Mouse (Mus musculus) neural tube, embryonic 14.5 days (tissue): Measurements from ENCODE around the gene Gak. TPM values are rescaled to one million over a fixed set of nuclear protein-coding genes. Genes with fewer than 3 reads are reported as not detected.
A peak's percentile ranks its signal among the peaks of the same experiment; 100 is the strongest.

ENCODE experiments used
- ATAC-seq: fragments of 200-750 bp; cut with Nextera tagmentation; 2 replicates; pipeline ENCODE4 v1.8.0; 2017; ENCODE audit warnings: low read depth, mild to moderate bottlenecking, moderate TSS enrichment, moderate library complexity
- H3K27ac ChIP-seq: fragments of 300-500 bp; sonication (generic); 2 replicates; pipeline ENCODE4 v1.5.1; 2014; ENCODE audit warnings: low read depth, mild to moderate bottlenecking, control low read depth, low read length, moderate library complexity, mixed read lengths
- H3K27me3 ChIP-seq: fragments of 300-500 bp; sonication (generic); 2 replicates; pipeline ENCODE4 v1.6.1; 2014; ENCODE audit warnings: low read length; ENCODE audit not compliant: control insufficient read depth, insufficient read depth
- H3K36me3 ChIP-seq: fragments of 300-500 bp; sonication (generic); 2 replicates; pipeline ENCODE4 v1.6.1; 2014; ENCODE audit warnings: low read length, mixed read lengths; ENCODE audit not compliant: control insufficient read depth, insufficient read depth
- H3K4me1 ChIP-seq: fragments of 300-500 bp; sonication (generic); 2 replicates; pipeline ENCODE4 v1.6.1; 2014; ENCODE audit warnings: low read length; ENCODE audit not compliant: control insufficient read depth, insufficient read depth
- H3K4me2 ChIP-seq: fragments of 300-500 bp; sonication (generic); 2 replicates; pipeline ENCODE4 v1.6.1; 2014; ENCODE audit warnings: mild to moderate bottlenecking, low read depth, low read length, control low read depth
- H3K4me3 ChIP-seq: fragments of 300-500 bp; sonication (generic); 2 replicates; pipeline ENCODE4 v1.5.1; 2014; ENCODE audit warnings: low read depth, low read length, control low read depth, mixed read lengths
- H3K9ac ChIP-seq: fragments of 300-500 bp; sonication (generic); replicated peaks from 2 replicates; pipeline ENCODE4 v1.6.1; 2014; ENCODE audit warnings: low read depth, mild to moderate bottlenecking, control low read depth, low read length, mixed read lengths
- H3K9me3 ChIP-seq: fragments of 300-500 bp; sonication (generic); 2 replicates; pipeline ENCODE4 v1.6.1; 2016; ENCODE audit warnings: low read length; ENCODE audit not compliant: control insufficient read depth
- WGBS: fragments of 180-500 bp; shearing (Covaris S2); extraction: QIAGEN DNeasy Blood & Tissue Kit; methylation state at CpG from one replicate; pipeline ENCODE4 v1.1.7; 2014; 5-methylcytosine and 5-hydroxymethylcytosine counted together
- polyA plus RNA-seq: library from polyadenylated mRNA; unstranded; fragments of >200 nt; fragmentation: Nextera tagmentation; extraction: Ambion mirVana; gene quantifications from 2 replicates; pipeline ENCODE4 v1.2.1, GENCODE M21; 2014

Gene Gak
- polyA plus RNA-seq, 1 experiment from 2014 or later = 42.4 TPM

- Histone ChIP-seq H3K4me3 (peak overlapping the region; percentile 54), H3K9me3 (no peaks in the 10 kb centered on the region), H3K4me2 (peak overlapping the region; percentile 72), H3K9ac (peak overlapping the region; percentile 74), H3K4me1 (no peaks in the 10 kb centered on the region), H3K36me3 (no peaks in the 10 kb centered on the region), H3K27me3 (peaks cover 7% of the 10 kb centered on the region), H3K27ac (no peak overlapping the region)
- no peak for ATAC-seq
- 15% methylated on average over 7 of the region's 7 CpGs for whole genome bisulfite sequencing
These were observed 80.4 kb downstream of the Gak start for GRCm38 (mm10) chr5:108549137-108549488.

DNA sequence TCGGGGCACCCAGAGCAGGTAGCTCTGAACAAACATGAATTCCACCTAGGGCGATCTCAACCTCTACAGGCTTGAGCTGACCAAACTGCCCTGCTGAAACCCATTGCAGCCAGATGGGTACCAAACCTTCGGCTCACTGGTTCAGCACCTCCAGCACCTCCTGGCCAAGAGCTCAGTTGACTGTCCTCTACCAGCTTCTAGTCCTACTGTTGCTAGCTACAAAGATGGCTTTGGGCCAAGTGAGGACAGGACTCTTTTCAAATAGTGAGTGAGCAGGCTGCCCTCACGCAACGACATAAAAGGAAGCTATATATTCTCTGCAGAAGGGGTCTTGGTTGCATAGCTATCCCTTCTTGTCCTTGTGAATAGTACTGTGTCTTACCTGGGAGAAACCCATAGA, 81.9 kb downstream of the Gak start:
- 91% methylated on average over 5 of the region's 5 CpGs for WGBS
- Histone ChIP-seq H3K4me1 (no peaks in the 10 kb centered on the region), H3K4me2 (no peak overlapping the region), H3K27ac (no peak overlapping the region), H3K9me3 (no peaks in the 10 kb centered on the region), H3K27me3 (peaks cover 7% of the 10 kb centered on the region), H3K9ac (no peak overlapping the region), H3K36me3 (no peaks in the 10 kb centered on the region), H3K4me3 (no peak overlapping the region)
- no peak for ATAC-seq

DNA sequence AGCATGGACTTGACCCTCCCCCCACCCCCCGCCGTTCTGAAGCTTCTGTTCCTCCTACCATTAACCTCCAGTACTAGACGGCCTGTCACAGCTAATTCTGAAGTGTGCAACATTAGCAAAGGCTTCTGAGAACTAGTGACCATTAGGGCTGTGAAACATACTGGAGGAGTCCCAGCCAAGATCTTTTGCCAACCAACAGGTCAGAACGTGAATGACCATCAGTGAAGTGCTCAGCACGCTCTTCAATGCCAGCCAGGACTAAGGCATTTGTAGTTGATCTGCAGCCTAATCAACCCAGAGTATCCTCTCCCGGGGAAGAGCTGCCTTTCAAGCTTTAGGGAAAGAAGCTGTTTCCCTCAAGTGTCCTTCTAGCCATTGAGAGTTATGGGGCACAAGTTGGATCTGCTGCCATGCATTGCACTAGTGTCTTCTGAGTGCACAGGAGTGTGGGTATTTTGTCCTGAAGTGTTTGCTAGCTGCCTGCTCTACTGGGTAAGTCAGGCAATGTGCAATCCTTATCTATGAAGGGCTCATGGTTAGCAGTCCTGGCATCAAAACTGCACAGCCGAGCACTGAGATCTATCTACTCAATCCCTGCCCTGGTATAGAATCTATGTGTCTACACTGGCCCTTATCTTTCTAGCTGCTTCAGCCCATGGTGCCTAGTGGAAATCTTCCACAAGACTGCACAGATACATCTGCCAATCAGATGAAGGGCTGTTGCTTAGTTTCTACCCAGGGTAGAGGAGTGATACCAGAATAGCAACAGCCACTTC, 85.9 kb downstream of the Gak start:
- H3K4me1 ChIP-seq = no peaks in the 10 kb centered on the region
- ATAC-seq = no peak
- no peak overlapping the region for H3K27ac ChIP-seq
- no peak overlapping the region for H3K9ac ChIP-seq
- H3K36me3 ChIP-seq = no peaks in the 10 kb centered on the region
- H3K27me3 ChIP-seq = no peaks in the 10 kb centered on the region; the same call in 1 of the 2 replicates
- no peak overlapping the region for H3K4me2 ChIP-seq
- 77% methylated on average over 7 of the region's 7 CpGs for WGBS
- no peak overlapping the region for H3K4me3 ChIP-seq
- no peaks in the 10 kb centered on the region for H3K9me3 ChIP-seq

DNA sequence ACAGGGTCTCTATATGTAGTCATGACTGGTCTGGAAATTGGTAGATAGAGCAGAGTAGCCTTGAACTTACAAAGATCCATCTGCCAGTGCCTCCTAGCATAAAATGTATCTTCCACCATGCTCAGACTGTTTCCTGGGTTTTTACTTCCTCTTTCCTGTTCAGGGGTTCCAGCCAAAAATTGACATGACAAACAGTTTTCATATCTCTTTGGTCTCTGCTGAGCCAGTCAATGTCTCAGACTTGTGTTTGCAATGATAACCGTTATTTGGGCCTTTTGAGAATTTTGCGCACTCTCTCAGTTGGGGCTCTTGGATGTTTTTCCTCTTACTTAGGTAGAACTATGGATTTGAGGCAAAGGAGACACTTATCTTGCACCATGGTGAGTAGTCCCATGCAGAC, 95.4 kb downstream of the Gak start:
- no peaks in the 10 kb centered on the region for H3K4me1 ChIP-seq
- no peak overlapping the region for H3K9ac ChIP-seq
- H3K9me3 ChIP-seq = peaks cover 7% of the 10 kb centered on the region; the same call in 1 of the 2 replicates
- no peaks in the 10 kb centered on the region for H3K36me3 ChIP-seq
- H3K27me3 ChIP-seq = no peaks in the 10 kb centered on the region
- no peak overlapping the region for H3K4me2 ChIP-seq
- 97% methylated on average over 2 of the region's 2 CpGs for WGBS
- ATAC-seq = no peak
- H3K27ac ChIP-seq = no peak overlapping the region
- H3K4me3 ChIP-seq = no peak overlapping the region

- H3K27me3 ChIP-seq = no peaks in the 10 kb centered on the region
- no peaks in the 10 kb centered on the region for H3K4me1 ChIP-seq
- no peaks in the 10 kb centered on the region for H3K9me3 ChIP-seq
- no peak overlapping the region for H3K4me2 ChIP-seq
- no peaks in the 10 kb centered on the region for H3K36me3 ChIP-seq
- no peak overlapping the region for H3K9ac ChIP-seq
- no peak for ATAC-seq
- H3K4me3 ChIP-seq = no peak overlapping the region
- no peak overlapping the region for H3K27ac ChIP-seq
- WGBS = 79% methylated on average over 3 of the region's 3 CpGs
These were observed 107.0 kb downstream of the Gak start for GRCm38 (mm10) chr5:108522597-108522996.

DNA sequence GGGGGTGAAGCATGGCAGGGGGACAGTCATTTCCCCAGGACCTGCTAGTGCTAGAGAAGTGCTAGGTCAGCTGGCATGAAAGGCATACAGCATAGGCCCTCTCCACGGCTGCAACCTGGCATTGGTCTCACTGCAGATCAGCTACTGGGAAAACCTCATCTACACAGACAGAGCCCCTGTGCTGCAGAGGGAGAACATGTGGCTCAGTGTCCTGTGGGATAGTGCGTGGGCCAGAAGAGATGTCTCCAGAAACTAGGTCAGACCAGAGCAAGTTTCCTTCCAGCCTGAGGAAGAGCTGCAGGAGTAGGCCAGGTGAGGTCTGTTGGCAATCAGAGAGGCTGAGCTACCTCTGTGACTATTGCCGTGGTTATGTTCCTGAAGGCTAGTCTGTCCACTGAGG, 107.7 kb downstream of the Gak start:
- Histone ChIP-seq H3K4me1 (no peaks in the 10 kb centered on the region), H3K9me3 (no peaks in the 10 kb centered on the region), H3K4me2 (no peak overlapping the region), H3K27me3 (no peaks in the 10 kb centered on the region), H3K27ac (no peak overlapping the region), H3K36me3 (no peaks in the 10 kb centered on the region), H3K9ac (no peak overlapping the region), H3K4me3 (no peak overlapping the region)
- WGBS = 86% methylated on average over 3 of the region's 3 CpGs
- no peak for ATAC-seq

DNA sequence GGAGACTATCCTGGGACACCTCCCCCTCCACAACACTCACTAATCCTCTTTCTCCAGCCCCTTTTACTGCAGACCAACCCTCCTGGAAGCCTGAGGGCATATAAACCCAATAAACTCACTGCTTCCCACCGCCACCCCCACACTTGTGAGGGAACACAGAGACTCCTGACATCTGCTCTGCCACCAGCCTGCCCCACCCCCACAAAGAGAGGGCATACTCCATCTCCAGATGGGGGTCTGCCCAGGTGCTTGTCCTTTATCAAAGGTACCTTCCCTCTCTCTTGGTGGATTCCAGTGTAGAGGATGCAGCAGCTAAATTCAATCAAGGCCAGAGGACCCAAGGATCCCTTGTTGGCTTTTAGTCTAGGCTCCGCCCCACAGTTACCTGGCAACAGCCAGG, 108.5 kb downstream of the Gak start:
- Histone ChIP-seq H3K27ac (no peak overlapping the region), H3K4me1 (no peaks in the 10 kb centered on the region), H3K9ac (no peak overlapping the region), H3K27me3 (no peaks in the 10 kb centered on the region), H3K4me2 (no peak overlapping the region), H3K9me3 (no peaks in the 10 kb centered on the region), H3K36me3 (no peaks in the 10 kb centered on the region), H3K4me3 (no peak overlapping the region)
- 54% methylated on average over 2 of the region's 2 CpGs for WGBS
- ATAC-seq = no peak

- no peaks in the 10 kb centered on the region for H3K4me1 ChIP-seq
- no peak overlapping the region for H3K9ac ChIP-seq
- no peak for ATAC-seq
- no peak overlapping the region for H3K27ac ChIP-seq
- no peak overlapping the region for H3K4me2 ChIP-seq
- no peak overlapping the region for H3K4me3 ChIP-seq
- H3K36me3 ChIP-seq = no peaks in the 10 kb centered on the region
- H3K9me3 ChIP-seq = no peaks in the 10 kb centered on the region
- H3K27me3 ChIP-seq = no peaks in the 10 kb centered on the region
- 77% methylated on average over 7 of the region's 7 CpGs for WGBS
These were observed 109.4 kb downstream of the Gak start for GRCm38 (mm10) chr5:108520153-108520552.
